In the genomic region with DNA sequence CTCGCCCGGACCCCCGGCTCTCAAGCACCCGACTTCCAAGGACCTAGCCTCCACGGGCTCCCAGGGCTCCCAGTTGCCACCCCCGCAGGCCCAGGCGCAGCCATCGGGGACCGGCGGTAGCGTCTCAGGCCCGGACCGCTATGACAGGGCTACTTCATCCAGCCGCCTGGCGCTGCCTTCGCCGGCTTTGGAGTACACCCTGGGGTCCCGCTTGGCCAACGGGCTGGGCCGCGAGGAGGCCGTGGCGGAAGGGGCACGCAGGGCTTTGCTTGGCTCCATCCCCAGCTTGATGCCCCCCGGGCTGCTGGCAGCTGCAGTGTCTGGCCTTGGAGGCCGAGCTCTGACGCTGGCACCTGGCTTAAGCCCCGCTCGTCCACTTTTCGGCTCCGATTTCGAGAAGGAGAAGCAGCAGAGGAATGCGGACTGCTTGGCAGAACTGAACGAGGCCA, we compare ENCODE assay signal across 8 mouse cellular contexts. TPM values are rescaled to one million over a fixed set of nuclear protein-coding genes. Genes with fewer than 3 reads are reported as not detected.
DNase-seq lines count a peak whose midpoint lies in the region; ATAC-seq and TF ChIP-seq lines count a peak whose summit lies in the region.

No protein-coding gene starts in this region.

- no peak for DNase-seq in left cerebral cortex, adult 2 months (ENCODE audit: extremely low spot score in 1 of 2, low spot score in 2 of 2)
- DNase-seq in left cerebral cortex, postnatal 14 days (ENCODE audit: low spot score in 2 of 2), result no peak
- peak; percentile 71 for DNase-seq in NIH3T3 (ENCODE audit: low read depth)
- no peak for DNase-seq in right cerebral cortex, postnatal 14 days
- DNase-seq in thymus, postnatal 25 days, result no peak

- WGBS in embryonic facial prominence, embryonic 12.5 days, result 5% methylated on average over 34 of the region's 34 CpGs
- WGBS in hindbrain, embryonic 13.5 days, result 10% methylated on average over 34 of the region's 34 CpGs
- WGBS in midbrain, embryonic 13.5 days, result 9% methylated on average over 30 of the region's 34 CpGs

- H3K4me2 ChIP-seq in embryonic facial prominence, embryonic 12.5 days (replicated peaks), result peak overlapping the region; percentile 99
- H3K4me2 ChIP-seq in hindbrain, embryonic 13.5 days, result peak overlapping the region; percentile 100
- peak overlapping the region; percentile 100 for H3K4me2 ChIP-seq in midbrain, embryonic 13.5 days (replicated peaks)

- H3K4me3 ChIP-seq in left cerebral cortex, adult 2 months, result peak overlapping the region; percentile 88
- peak overlapping the region; percentile 95 for H3K4me3 ChIP-seq in embryonic facial prominence, embryonic 12.5 days
- peak overlapping the region; percentile 91 for H3K4me3 ChIP-seq in hindbrain, embryonic 13.5 days
- H3K4me3 ChIP-seq in midbrain, embryonic 13.5 days (replicated peaks), result peak overlapping the region; percentile 94

- peaks cover 31% of the 10 kb centered on the region for H3K36me3 ChIP-seq in embryonic facial prominence, embryonic 12.5 days
- H3K36me3 ChIP-seq in hindbrain, embryonic 13.5 days, result peaks cover 29% of the 10 kb centered on the region
- peaks cover 29% of the 10 kb centered on the region for H3K36me3 ChIP-seq in midbrain, embryonic 13.5 days

- peaks cover 41% of the 10 kb centered on the region for H3K4me1 ChIP-seq in embryonic facial prominence, embryonic 12.5 days
- H3K4me1 ChIP-seq in hindbrain, embryonic 13.5 days (replicated peaks), result peaks cover 60% of the 10 kb centered on the region
- H3K4me1 ChIP-seq in midbrain, embryonic 13.5 days (replicated peaks), result peaks cover 53% of the 10 kb centered on the region

- no peaks in the 10 kb centered on the region for H3K27me3 ChIP-seq in embryonic facial prominence, embryonic 12.5 days
- no peaks in the 10 kb centered on the region for H3K27me3 ChIP-seq in hindbrain, embryonic 13.5 days
- no peaks in the 10 kb centered on the region for H3K27me3 ChIP-seq in midbrain, embryonic 13.5 days

- ATAC-seq in embryonic facial prominence, embryonic 12.5 days (ENCODE audit: insufficient number of reproducible peaks, insufficient read depth, low FRiP score, low TSS enrichment), result no peak
- ATAC-seq in hindbrain, embryonic 13.5 days (ENCODE audit: low FRiP score), result peak; percentile 1; the same call in 1 of the 2 replicates
- ATAC-seq in midbrain, embryonic 13.5 days, result 0 out of 2 replicates have a peak, but pooled peaks have one; percentile 2

- no peaks in the 10 kb centered on the region for H3K9me3 ChIP-seq in embryonic facial prominence, embryonic 12.5 days
- no peaks in the 10 kb centered on the region for H3K9me3 ChIP-seq in hindbrain, embryonic 13.5 days
- H3K9me3 ChIP-seq in midbrain, embryonic 13.5 days, result no peaks in the 10 kb centered on the region

- TF ChIP-seq CTCF in left cerebral cortex, adult 2 months (IDR thresholded peaks at IDR 0.05), result no peak

- intact Hi-C loops in left cerebral cortex, adult 2 months (cut with DNase I), result loop anchor here (10.0 kb wide), 1 partner anchor 710 kb away; a partner anchor contains a TSS
- intact Hi-C loops in left cerebral cortex, postnatal 14 days (cut with DNase I), result no loop called here

- H3K9ac ChIP-seq in embryonic facial prominence, embryonic 12.5 days, result peak overlapping the region; percentile 93
- H3K9ac ChIP-seq in hindbrain, embryonic 13.5 days, result peak overlapping the region; percentile 97
- H3K9ac ChIP-seq in midbrain, embryonic 13.5 days (replicated peaks), result peak overlapping the region; percentile 98

- peak overlapping the region; percentile 93 for H3K27ac ChIP-seq in left cerebral cortex, adult 2 months
- peak overlapping the region; percentile 96 for H3K27ac ChIP-seq in embryonic facial prominence, embryonic 12.5 days
- peak overlapping the region; percentile 94 for H3K27ac ChIP-seq in hindbrain, embryonic 13.5 days
- H3K27ac ChIP-seq in midbrain, embryonic 13.5 days, result peak overlapping the region; percentile 95

RNA-seq across cellular contexts. Expression of a gene that starts 0.8 kb away (rescaled TPM):
- total RNA-seq in left cerebral cortex, adult 2 months (2021), result 10 to 100 TPM; 47.7 to 49.2 TPM
- total RNA-seq in left cerebral cortex, postnatal 14 days (2021), result 10 to 100 TPM; 42.5 to 45.2 TPM
- polyA plus RNA-seq in embryonic facial prominence, embryonic 12.5 days (2016; fragmentation: Nextera tagmentation; extraction: Ambion mirVana), result 47.1 and 48.6 TPM in 2 replicates
- 23.4 and 24.6 TPM in 2 replicates for polyA plus RNA-seq in hindbrain, embryonic 13.5 days (2015; fragmentation: Nextera tagmentation; extraction: Ambion mirVana)
- 21.6 and 29.4 TPM in 2 replicates for polyA plus RNA-seq in midbrain, embryonic 13.5 days (2015; fragmentation: Nextera tagmentation; extraction: Ambion mirVana)

RNA-seq across cellular contexts. Expression of a gene that starts 13.6 kb away (rescaled TPM):
- 10 to 100 TPM; 50.6 to 61.2 TPM for total RNA-seq in left cerebral cortex, adult 2 months (2021)
- total RNA-seq in left cerebral cortex, postnatal 14 days (2021), result 10 to 100 TPM; 39.9 to 42.2 TPM
- polyA plus RNA-seq in embryonic facial prominence, embryonic 12.5 days (2016; fragmentation: Nextera tagmentation; extraction: Ambion mirVana), result 7.7 and 9.8 TPM in 2 replicates
- polyA plus RNA-seq in hindbrain, embryonic 13.5 days (2015; fragmentation: Nextera tagmentation; extraction: Ambion mirVana), result 4.8 and 5.2 TPM in 2 replicates
- 3.8 and 4.2 TPM in 2 replicates for polyA plus RNA-seq in midbrain, embryonic 13.5 days (2015; fragmentation: Nextera tagmentation; extraction: Ambion mirVana)

RNA-seq across cellular contexts. Expression of a gene that starts 17.5 kb away (rescaled TPM):
- under 1 TPM; 0.51 to 0.86 TPM for total RNA-seq in left cerebral cortex, adult 2 months (2021)
- total RNA-seq in left cerebral cortex, postnatal 14 days (2021), result under 1 TPM; 0.42 to 0.75 TPM
- not detected in 2 replicates for polyA plus RNA-seq in embryonic facial prominence, embryonic 12.5 days (2016; fragmentation: Nextera tagmentation; extraction: Ambion mirVana)
- polyA plus RNA-seq in hindbrain, embryonic 13.5 days (2015; fragmentation: Nextera tagmentation; extraction: Ambion mirVana), result 0.75 and 1.1 TPM in 2 replicates
- polyA plus RNA-seq in midbrain, embryonic 13.5 days (2015; fragmentation: Nextera tagmentation; extraction: Ambion mirVana), result 0.26 and 0.58 TPM in 2 replicates

RNA-seq across cellular contexts. Expression of a gene that starts 18.7 kb away (rescaled TPM):
- total RNA-seq in left cerebral cortex, adult 2 months (2021), result not detected
- total RNA-seq in left cerebral cortex, postnatal 14 days (2021), result not detected
- polyA plus RNA-seq in embryonic facial prominence, embryonic 12.5 days (2016; fragmentation: Nextera tagmentation; extraction: Ambion mirVana), result 0.13 and 0.18 TPM in 2 replicates
- polyA plus RNA-seq in hindbrain, embryonic 13.5 days (2015; fragmentation: Nextera tagmentation; extraction: Ambion mirVana), result not detected in 2 replicates
- not detected in 2 replicates for polyA plus RNA-seq in midbrain, embryonic 13.5 days (2015; fragmentation: Nextera tagmentation; extraction: Ambion mirVana)

RNA-seq across cellular contexts. Expression of a gene that starts 19.5 kb away (rescaled TPM):
- 100 to 1,000 TPM; 126 to 133 TPM for total RNA-seq in left cerebral cortex, adult 2 months (2021)
- 100 to 1,000 TPM; 106 to 109 TPM for total RNA-seq in left cerebral cortex, postnatal 14 days (2021)
- 51.8 and 56.5 TPM in 2 replicates for polyA plus RNA-seq in embryonic facial prominence, embryonic 12.5 days (2016; fragmentation: Nextera tagmentation; extraction: Ambion mirVana)
- 29.7 and 30.1 TPM in 2 replicates for polyA plus RNA-seq in hindbrain, embryonic 13.5 days (2015; fragmentation: Nextera tagmentation; extraction: Ambion mirVana)
- 31.8 and 37.2 TPM in 2 replicates for polyA plus RNA-seq in midbrain, embryonic 13.5 days (2015; fragmentation: Nextera tagmentation; extraction: Ambion mirVana)
